Mouse (Mus musculus) spleen, postnatal 36 days (tissue): ENCODE results near the gene Slc19a3.
A peak's percentile ranks its signal among the peaks of the same experiment; 100 is the strongest.
"Not testable (repeated sequence)": the region's sequence is repeated elsewhere in the genome, so short reads cannot be mapped to it uniquely, and the experiment has no call there.

Experiments
- DNase-seq, 2 experiments: peaks; one replicate each; pipeline ENCODE4 v3.0.0; 2022; ENCODE audit warnings: low spot score in 2 of 2, mixed read lengths in 1 of 2

The Slc19a3 gene

DNA sequence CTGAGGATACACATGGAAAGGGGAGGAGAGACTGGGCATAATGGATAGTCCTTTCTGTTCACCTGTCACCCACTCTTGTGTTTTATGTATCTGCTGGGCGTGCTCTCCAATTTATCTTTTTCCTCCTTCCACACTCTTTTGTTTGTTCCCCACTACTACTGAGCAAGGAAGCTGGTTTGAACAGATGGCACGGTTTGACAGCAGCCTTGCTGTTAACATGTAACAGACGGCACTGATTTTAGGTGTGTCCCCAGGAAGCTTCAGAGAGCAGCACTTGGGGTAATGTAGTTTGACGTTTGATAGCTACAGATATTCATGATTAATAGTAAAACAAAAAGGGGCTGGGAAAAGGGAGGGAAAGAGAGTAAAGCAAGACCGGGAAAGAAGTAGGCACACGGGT lies 30.8 kb downstream of the Slc19a3 start:
- no peak for DNase-seq

DNA sequence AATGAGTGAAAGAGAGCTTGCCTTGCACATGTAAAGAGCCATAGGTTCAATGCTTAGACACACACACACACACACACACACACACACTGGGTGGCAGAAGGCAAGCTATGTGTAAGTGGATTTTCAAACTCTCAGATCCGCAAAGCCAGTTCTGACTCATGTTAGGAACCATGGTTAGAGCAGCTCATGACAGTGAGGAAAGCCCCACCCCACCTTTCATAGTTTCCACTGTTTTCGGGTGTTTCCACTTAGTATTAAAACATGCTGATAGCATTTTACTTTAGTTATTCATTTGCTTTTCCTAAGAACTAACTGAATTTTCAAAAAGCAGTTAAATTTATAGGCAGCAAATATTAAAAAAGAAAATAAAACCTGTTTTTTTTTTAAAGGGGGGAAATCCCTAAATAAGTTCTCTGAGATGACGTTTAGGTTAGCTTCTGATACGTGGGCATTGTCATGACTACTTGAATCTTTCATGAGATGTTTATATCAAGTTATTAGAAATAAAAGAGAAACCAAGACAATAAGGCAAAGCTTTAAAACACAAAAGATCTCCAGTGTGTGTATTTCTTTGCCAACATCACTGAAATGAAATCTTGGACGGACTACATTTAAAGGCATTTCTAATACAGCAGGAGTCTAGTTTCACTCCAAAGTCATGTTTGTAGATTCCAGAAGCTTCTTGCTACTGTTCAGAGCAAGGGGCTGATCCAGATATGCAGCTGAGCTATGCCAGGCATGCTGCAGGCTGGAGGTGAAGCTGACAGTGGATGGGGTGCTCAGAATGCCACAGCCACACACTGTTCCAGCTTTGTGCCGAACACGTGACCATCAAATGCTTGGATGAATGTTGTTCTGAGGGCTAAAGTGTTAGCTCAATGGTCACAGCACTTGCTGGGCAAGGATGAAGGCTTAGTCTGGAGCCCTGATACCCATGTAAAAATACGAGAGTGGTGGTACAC lies 31.7 kb downstream of the Slc19a3 start:
- no peak for DNase-seq

DNA sequence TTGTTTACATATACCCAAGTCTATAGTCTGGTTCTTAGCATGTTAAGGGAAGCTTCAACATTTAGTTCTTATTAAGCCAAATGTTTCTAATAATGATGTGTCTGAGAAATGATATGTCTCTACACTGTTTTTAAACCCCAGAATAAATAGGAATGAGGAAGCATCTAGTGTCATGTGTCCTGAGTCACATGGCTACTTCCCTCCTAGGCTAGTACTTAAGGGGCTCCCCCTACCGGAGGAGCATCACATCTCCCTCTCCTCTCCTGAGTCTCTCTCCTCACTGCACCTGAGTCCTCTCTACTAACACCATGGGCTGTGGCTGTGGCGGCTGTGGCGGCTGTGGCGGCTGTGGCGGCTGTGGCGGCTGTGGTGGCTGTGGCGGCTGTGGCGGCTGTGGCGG lies 37.9 kb downstream of the Slc19a3 start, which contains the start of gene Gm47959:
Gene Gm47959, plus strand, starts transcription at position 243 of the 400 bp plus-strand sequence.
- DNase-seq, result not testable (repeated sequence)

DNA sequence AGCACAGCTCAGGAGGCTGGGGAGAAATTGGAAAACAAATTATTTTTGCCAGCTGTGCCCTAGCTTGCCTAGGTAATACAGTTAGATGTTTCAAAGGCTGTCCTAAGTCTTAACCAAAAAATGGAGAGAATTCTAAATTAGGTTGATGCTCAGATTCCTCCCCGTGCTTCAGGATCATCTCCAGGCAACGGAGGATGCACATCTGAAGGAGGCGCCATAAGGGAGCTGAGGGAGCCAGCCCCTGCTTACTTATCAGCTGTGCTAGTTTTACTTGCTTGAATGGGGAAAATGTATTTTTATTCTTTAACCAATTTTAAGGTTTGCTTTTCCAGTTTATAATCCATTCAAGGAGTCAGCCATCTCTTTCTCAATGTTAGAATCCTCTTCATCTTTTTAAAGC lies 44.3 kb downstream of the Slc19a3 start:
- no peak for DNase-seq

DNA sequence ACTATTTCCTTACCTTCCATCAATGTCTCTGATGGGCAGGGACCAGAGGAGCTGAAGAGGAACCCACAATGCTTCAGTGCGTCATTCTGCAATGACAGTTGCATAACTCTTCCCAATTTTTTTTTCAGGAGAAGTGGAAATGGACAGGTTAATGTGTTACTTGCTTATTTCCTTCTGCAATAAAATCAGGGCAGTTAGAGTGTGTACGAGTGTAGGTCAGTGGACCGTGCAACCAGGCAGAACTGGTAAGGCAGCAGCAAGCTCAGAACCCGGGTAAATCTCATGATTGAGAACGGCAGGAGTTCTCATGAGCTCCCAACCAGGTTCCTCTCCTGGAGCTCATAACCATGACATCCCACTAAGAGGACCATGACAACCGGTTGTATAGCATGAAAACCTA lies 46.2 kb downstream of the Slc19a3 start:
- DNase-seq, result no peak

DNA sequence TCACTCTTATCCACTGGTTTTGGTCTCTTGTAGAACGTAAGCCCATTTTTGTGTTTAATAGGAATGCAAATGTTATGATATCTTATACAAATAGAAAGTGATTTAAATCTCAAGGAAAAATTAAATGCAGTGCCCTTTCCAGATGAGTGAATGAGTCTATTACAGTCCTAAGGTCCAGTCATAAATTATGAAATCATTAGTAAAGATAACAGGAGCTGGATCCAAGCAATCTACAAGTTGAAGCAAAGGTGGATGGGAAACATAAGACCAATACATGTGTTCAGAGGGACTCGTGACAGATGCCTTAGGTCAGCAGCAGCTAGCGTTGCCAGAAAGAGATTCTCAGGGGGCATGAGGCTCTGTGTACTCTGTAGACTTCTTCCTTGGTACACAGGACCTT lies 46.7 kb downstream of the Slc19a3 start:
- DNase-seq, result no peak

DNA sequence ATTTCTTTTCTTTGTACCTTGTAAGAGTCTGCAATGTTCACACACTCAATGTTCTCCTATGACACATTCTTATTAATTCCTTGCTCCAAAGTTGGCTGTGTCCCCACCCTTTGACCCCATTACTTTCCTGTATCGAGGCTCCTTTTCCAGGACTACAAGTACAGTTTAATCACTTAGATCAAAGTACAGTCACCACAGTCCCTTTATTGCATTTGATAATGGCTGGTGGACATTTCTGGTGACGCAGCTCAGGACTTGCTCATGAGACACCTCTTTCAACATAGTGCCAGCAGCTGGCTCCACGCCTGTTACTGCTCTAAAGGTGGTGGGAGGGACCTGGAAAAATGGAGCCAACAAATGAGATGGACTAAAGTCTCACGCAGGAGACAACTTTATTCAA lies 47.2 kb downstream of the Slc19a3 start:
- DNase-seq, result no peak

DNA sequence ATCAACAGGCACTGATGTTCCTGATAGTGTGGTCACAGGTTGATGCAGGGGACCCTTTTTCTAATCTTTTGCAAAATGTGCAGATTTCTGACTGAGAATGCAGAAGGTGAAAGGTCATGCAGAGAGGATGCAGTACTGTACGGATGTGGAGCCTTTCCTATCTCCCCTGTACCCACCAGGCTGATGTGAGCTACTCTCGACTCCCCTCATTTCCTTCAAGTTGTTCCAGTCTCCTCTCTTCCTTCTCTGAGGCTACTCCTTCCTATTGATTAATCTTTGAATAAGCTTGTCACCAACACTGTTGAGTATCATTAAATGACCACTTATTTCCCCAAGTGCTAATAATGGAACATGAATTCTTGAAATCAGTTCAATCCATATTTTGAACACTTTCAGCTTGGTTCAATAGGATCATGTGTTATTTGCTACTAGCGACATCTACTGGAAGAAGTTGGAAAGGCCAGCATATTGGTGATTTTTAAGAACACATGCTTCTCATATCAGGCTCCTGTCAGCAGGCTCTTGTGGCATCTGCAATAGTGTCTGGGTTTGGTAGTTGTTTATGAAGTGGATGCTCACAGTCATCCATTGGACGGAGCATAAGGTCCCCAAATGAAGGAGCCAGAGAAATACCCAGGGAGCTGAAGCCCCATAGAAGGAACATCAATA lies 50.6 kb downstream of the Slc19a3 start:
- DNase-seq, result peak; percentile 8 to 22

DNA sequence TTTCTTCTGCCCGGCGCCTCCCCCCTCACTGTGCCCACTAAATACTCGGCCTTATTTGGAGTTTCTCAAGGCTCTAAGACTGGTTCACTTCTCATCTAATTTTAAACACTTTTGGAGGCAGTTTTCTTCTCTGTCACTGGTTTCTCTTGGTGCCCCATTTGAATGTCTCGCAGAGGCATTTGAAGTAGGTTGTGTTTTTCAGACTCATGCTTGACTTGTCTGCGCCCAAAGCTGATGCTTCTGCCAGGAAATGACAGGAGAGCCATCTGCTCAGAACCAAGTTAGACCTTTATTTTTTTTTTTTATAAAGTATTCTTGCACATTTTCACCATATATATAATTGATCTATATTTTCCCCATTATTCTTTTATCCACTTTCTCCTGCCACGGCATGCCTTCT lies 51.5 kb downstream of the Slc19a3 start:
- DNase-seq, result no peak

DNA sequence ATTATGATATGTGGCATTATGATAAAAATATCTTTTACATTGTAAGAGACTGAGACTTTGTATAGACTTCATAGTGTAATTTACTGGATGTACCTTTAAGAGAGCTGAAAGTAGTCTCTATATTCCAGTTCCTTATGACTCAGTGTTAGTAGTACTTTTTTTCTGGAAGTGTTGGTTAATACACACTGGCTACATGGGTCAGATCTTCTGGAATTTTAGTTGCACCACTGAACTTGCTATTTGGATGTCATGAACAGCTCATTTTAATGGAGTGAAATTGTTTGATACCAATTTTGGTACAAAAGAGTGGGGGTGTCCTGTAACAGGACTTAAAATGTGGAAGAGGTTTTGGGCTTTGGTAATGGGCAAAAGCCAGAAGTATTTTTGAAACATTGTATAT lies 60.4 kb downstream of the Slc19a3 start:
- DNase-seq, result no peak

DNA sequence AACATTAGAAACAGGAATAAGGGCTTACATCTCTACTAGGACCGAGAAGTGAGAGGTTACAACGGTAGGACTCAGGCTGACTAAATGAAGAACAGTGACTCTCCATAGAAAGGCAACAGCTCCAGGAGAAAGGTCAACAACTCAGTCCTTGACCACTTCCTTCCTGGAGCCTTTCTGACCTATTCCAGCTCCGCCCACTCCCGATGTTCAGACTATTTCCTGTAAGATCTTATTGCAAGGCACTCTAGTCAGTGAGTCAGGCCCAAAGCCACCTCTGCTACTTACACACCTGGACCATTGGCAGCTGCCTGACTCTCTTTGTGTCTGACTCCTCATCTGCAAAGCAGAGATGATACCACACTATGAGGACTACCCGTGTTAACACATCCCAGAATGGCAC lies 62.5 kb downstream of the Slc19a3 start:
- peak; percentile 8 to 32 for DNase-seq

DNA sequence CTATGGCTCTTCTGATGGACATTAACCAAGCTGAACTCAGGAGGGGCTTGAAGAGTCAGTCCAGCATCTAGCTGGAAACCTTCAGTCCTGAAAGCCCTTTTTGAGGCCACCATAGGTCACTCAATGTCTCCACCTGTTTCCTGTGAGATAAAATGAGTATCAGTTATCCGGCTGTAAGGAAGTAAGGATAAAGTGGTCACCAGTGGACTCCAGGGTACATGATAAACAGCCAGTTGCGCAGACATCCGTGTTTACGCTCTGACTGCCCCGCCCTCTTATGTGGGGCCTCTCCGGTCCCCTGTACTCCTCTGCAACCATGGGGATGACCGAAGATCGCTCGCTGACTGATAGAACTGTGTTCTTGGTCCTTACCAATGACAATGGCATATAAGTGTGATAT lies 63.9 kb downstream of the Slc19a3 start:
- DNase-seq, result no peak

DNA sequence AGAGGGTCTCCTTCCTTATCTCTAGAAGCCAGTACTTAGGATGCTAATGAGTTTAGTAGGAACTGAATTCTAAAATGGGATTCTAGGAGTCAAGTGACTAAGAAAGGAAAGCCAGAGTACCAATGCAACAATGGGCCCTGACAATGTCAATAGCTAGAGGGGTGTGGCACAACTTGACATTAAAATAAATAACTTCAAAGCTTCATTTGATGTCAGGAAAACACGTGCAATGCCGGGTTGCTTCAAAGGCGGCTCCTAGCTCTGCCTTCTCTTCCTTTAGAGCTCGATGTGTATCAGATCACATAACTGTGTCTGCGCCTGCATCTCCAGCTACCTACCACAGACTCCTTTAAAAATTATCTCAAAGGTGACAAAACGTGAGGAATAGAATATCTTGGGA lies 64.3 kb downstream of the Slc19a3 start:
- peak; percentile 2 to 10 for DNase-seq

DNA sequence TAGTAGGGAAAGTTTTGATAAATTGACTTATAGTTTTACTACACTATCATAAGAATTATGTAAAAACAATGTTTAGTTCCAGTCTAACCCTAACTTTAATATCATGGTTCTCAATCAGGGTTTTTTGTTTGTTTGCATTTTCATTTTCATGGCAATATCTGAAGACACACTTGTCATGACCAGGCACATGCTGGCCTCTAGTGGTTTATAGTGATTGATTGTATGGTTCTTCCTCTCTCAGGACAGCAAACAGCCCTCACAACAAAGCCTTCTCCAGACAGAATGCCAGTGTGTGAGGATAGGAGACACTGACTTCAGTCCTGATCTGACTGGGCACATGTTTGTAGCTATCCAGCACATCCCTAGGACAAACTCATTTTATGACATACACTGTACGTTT lies 65.0 kb downstream of the Slc19a3 start:
- no peak for DNase-seq

DNA sequence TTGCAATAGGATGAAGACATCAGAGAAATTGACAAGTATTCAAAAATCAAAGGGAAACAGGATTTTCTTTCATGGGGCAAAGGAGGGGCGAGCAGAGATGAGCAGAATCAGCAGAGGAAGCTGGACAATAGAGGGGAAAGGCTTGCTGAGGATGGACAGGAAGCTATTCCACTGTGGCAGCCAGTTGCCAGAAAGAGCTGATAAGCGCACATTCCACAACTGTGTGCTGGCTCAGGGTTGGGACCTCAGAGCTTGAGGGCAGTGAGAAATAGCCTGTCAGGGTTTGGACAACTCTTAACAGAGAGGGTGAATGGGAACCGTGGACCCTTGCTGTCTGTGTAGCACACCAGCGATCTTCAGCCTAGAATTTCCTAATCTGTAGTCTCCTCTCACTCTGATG lies 66.2 kb downstream of the Slc19a3 start:
- DNase-seq, result no peak

DNA sequence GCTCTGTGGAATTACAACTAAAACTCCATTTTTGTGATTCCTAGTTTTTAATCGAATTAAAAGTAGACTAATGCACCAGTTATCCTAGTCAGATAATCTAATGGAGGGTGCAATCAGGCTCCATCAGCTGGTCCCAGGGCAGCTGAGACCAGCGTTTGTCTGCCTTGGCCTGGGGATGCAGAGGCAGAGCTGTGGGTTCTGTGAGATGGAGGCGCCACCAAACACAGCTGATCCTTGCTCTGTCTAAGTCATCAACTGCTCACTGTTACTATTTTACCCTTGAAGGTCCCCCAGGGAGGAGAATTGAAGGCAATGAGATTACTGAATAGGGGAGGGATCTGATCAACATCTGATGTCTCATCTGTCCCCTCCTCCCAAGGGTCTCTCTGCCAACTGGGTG lies 71.8 kb downstream of the Slc19a3 start:
- no peak for DNase-seq
